Mouse (Mus musculus): Measurements from ENCODE around the gene Qtrt2. TPM values are rescaled to one million over a fixed set of nuclear protein-coding genes. Genes with fewer than 3 reads are reported as not detected.

The Qtrt2 gene
- polyA plus RNA-seq, 1 experiment, result 10.7 TPM

DNA sequence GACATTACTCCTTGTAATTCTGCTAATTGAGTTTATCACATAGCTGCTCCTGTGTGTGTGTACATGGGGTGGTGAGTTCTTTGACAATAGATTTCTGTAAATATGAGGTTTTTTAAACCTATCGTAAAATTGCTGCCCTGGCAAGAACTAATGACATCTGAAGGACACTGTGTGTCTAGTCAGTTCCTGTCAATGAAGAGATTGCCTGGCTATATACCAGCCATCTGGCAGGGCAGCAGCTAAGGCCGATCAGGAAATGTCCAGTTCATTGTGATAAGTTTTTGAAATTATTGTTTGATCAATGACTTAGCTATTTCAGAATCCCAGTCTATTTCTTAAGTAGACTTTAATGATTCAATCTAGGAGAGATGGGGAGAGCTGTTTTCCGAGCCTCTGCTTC, 18.7 kb upstream of the Qtrt2 start:
- Histone ChIP-seq H3K4me3 (ENCODE audit: insufficient read depth, low read depth, low read length) (no peak overlapping the region), H3K27me3 (replicated peaks; ENCODE audit: control insufficient read depth, insufficient read depth, low read length) (no peaks in the 10 kb centered on the region), H3K4me1 (ENCODE audit: control insufficient read depth, insufficient read depth, low read length) (no peaks in the 10 kb centered on the region), H3K36me3 (ENCODE audit: control insufficient read depth, insufficient read depth, low read length) (no peaks in the 10 kb centered on the region), H3K27ac (ENCODE audit: insufficient read depth, low read depth, low read length) (no peak overlapping the region)
- TF ChIP-seq POLR2A (IDR thresholded peaks at IDR 0.05; ENCODE audit: low read depth, low read length), result no peak
- no peak for TF ChIP-seq CTCF (conservative IDR thresholded peaks at IDR 0.05; ENCODE audit: insufficient read depth, insufficient read length, low read depth, low read length)
- 92% methylated on average over 3 of the region's 3 CpGs for WGBS
- DNase-seq, result no peak

DNA sequence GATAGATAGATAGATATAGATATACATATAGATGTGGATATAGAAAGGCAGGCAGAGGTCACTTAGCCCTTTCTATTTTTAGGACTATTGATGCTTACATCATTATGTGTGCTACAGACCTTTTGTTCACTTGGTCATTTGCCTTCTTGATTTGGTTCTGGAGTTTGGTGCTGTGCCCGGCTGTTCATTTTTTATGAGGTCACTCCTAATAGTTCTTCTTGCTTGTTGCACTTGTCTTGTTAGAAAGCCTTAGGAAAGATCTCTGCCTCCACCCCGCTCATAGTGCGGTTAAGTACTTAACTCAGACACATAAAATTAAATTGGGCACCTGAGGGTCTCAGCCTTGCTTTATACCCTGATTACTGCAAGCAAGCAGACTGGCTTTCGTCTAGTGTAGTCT, 14.2 kb upstream of the Qtrt2 start:
- DNase-seq, result no peak
- H3K27me3 ChIP-seq (replicated peaks; ENCODE audit: control insufficient read depth, insufficient read depth, low read length), result no peaks in the 10 kb centered on the region
- no peak overlapping the region for H3K27ac ChIP-seq (ENCODE audit: insufficient read depth, low read depth, low read length)
- no peaks in the 10 kb centered on the region for H3K4me1 ChIP-seq (ENCODE audit: control insufficient read depth, insufficient read depth, low read length)
- no peaks in the 10 kb centered on the region for H3K36me3 ChIP-seq (ENCODE audit: control insufficient read depth, insufficient read depth, low read length)
- H3K4me3 ChIP-seq (ENCODE audit: insufficient read depth, low read depth, low read length), result no peak overlapping the region
- TF ChIP-seq CTCF (conservative IDR thresholded peaks at IDR 0.05; ENCODE audit: insufficient read depth, insufficient read length, low read depth, low read length), result no peak
- no peak for TF ChIP-seq POLR2A (IDR thresholded peaks at IDR 0.05; ENCODE audit: low read depth, low read length)
- WGBS, result 95% methylated on average over 4 of the region's 4 CpGs

DNA sequence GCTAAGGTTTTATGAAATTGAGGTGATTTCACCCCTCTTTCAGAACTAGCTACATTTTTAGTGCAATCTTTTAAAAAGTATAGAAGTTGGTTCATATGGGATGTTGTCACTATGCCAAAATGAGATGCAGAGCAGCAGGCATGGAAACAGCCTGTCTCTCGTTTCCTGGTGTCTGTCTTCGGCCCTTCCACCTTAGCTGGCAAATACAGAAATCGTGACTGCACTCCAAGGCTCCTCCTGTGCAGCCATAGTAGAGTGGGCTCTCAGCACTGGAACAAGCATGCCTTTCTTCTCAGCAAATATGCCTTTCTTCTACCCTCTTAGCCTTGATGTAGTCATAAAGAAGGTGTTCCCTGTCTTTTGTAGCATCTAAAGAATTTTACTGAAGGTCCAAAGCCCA, 9.3 kb upstream of the Qtrt2 start:
- no peak for TF ChIP-seq POLR2A (IDR thresholded peaks at IDR 0.05; ENCODE audit: low read depth, low read length)
- TF ChIP-seq CTCF (conservative IDR thresholded peaks at IDR 0.05; ENCODE audit: insufficient read depth, insufficient read length, low read depth, low read length), result no peak
- no peak overlapping the region for H3K4me3 ChIP-seq (ENCODE audit: insufficient read depth, low read depth, low read length)
- no peaks in the 10 kb centered on the region for H3K4me1 ChIP-seq (ENCODE audit: control insufficient read depth, insufficient read depth, low read length)
- no peaks in the 10 kb centered on the region for H3K27me3 ChIP-seq (replicated peaks; ENCODE audit: control insufficient read depth, insufficient read depth, low read length)
- no peaks in the 10 kb centered on the region for H3K36me3 ChIP-seq (ENCODE audit: control insufficient read depth, insufficient read depth, low read length)
- WGBS, result 76% methylated on average over 3 of the region's 3 CpGs
- no peak for DNase-seq
- no peak overlapping the region for H3K27ac ChIP-seq (ENCODE audit: insufficient read depth, low read depth, low read length)

DNA sequence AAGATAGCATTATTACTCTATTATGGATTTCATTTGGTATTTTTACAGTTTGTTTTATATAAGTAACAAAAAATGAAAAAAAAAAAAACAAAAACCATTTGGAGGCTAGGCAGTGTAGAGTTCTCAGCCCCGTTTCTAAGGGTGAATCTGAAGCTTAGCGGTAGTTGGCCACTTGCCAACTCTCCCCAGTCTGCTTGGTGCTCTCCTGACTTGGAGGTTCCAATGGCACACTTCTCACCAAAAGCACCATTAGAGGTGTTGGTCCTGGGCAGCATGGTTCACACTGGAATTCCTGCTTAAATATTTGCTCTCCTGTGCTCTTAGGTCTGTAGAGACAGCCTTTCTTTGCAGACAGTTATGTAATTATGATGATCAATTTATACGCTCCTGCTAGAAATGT, 8.8 kb upstream of the Qtrt2 start:
- H3K4me3 ChIP-seq (ENCODE audit: insufficient read depth, low read depth, low read length), result no peak overlapping the region
- no peaks in the 10 kb centered on the region for H3K36me3 ChIP-seq (ENCODE audit: control insufficient read depth, insufficient read depth, low read length)
- 62% methylated on average over 3 of the region's 3 CpGs for WGBS
- no peaks in the 10 kb centered on the region for H3K27me3 ChIP-seq (replicated peaks; ENCODE audit: control insufficient read depth, insufficient read depth, low read length)
- no peaks in the 10 kb centered on the region for H3K4me1 ChIP-seq (ENCODE audit: control insufficient read depth, insufficient read depth, low read length)
- no peak overlapping the region for H3K27ac ChIP-seq (ENCODE audit: insufficient read depth, low read depth, low read length)
- peak; percentile 8 for DNase-seq
- no peak for TF ChIP-seq POLR2A (IDR thresholded peaks at IDR 0.05; ENCODE audit: low read depth, low read length)
- TF ChIP-seq CTCF (conservative IDR thresholded peaks at IDR 0.05; ENCODE audit: insufficient read depth, insufficient read length, low read depth, low read length), result no peak

DNA sequence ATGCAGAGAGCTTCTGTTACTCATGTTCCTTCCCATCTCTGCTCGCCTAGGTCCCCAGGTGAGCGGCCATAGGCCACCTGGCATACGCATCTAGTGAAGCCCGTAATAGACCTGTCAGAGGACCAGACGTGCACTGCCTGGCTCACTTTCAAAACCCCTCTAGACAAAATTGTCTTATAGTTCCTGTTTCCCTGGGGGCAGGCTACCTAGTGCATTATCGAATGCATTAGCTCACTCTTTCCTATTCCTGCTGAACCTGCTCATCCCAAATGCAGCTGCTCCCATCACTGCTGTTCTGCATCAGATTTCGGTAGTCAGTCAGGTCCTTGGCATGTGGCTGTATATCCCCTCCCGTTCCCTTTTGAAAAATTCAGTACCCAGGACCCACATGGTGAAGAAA, 8.2 kb upstream of the Qtrt2 start:
- WGBS, result 92% methylated on average over 8 of the region's 8 CpGs
- Histone ChIP-seq H3K27me3 (replicated peaks; ENCODE audit: control insufficient read depth, insufficient read depth, low read length) (no peaks in the 10 kb centered on the region), H3K27ac (ENCODE audit: insufficient read depth, low read depth, low read length) (no peak overlapping the region), H3K4me1 (ENCODE audit: control insufficient read depth, insufficient read depth, low read length) (no peaks in the 10 kb centered on the region), H3K36me3 (ENCODE audit: control insufficient read depth, insufficient read depth, low read length) (no peaks in the 10 kb centered on the region), H3K4me3 (ENCODE audit: insufficient read depth, low read depth, low read length) (no peak overlapping the region)
- TF ChIP-seq CTCF (conservative IDR thresholded peaks at IDR 0.05; ENCODE audit: insufficient read depth, insufficient read length, low read depth, low read length), result no peak
- no peak for TF ChIP-seq POLR2A (IDR thresholded peaks at IDR 0.05; ENCODE audit: low read depth, low read length)
- no peak for DNase-seq

DNA sequence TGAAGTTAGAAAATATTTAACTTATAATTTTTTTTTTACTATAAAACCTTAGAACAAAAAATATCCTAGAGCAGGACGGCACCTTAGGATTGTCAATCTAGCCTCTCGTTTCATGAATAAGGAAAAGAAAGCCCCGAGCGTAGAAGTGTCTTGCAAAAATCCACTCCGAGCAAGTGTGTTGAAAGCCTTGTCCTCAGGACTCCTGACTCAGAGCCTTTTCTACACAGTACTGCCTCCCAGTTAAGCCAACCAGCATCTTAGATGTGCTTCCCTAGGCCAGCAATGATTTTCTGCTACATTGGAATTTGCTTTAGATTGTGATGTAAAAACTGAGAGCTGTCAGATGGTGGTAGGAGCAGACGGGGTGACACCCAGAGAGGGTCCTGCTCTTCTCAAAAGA, 6.4 kb upstream of the Qtrt2 start:
- H3K4me1 ChIP-seq (ENCODE audit: control insufficient read depth, insufficient read depth, low read length), result no peaks in the 10 kb centered on the region
- WGBS, result 91% methylated on average over 6 of the region's 6 CpGs
- H3K27ac ChIP-seq (ENCODE audit: insufficient read depth, low read depth, low read length), result no peak overlapping the region
- H3K36me3 ChIP-seq (ENCODE audit: control insufficient read depth, insufficient read depth, low read length), result no peaks in the 10 kb centered on the region
- TF ChIP-seq POLR2A (IDR thresholded peaks at IDR 0.05; ENCODE audit: low read depth, low read length) (no peak), CTCF (conservative IDR thresholded peaks at IDR 0.05; ENCODE audit: insufficient read depth, insufficient read length, low read depth, low read length) (no peak)
- DNase-seq, result no peak
- no peak overlapping the region for H3K4me3 ChIP-seq (ENCODE audit: insufficient read depth, low read depth, low read length)
- H3K27me3 ChIP-seq (replicated peaks; ENCODE audit: control insufficient read depth, insufficient read depth, low read length), result no peaks in the 10 kb centered on the region

DNA sequence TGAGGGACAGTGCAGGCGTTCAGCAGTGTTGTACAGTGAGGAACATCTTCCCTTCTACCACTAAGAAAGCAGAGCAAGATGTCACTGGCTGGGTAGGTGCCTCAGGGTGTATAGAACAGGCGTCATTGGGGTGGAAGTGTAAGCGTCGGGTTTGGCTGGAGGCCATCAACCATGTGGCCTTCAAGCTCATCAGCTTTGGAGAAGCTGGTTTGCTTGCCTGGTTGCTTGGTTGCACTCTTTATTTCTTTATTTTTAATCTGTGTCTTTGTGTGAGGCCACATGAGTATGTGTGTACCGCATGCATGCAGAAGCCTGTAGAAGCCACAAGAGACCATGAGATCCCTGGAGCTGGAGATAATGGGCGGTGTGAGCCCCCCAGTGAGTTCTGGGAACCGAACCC, 5.7 kb upstream of the Qtrt2 start:
- no peak for TF ChIP-seq POLR2A (IDR thresholded peaks at IDR 0.05; ENCODE audit: low read depth, low read length)
- no peak for TF ChIP-seq CTCF (conservative IDR thresholded peaks at IDR 0.05; ENCODE audit: insufficient read depth, insufficient read length, low read depth, low read length)
- H3K4me1 ChIP-seq (ENCODE audit: control insufficient read depth, insufficient read depth, low read length), result no peaks in the 10 kb centered on the region
- no peaks in the 10 kb centered on the region for H3K36me3 ChIP-seq (ENCODE audit: control insufficient read depth, insufficient read depth, low read length)
- no peak for DNase-seq
- no peaks in the 10 kb centered on the region for H3K27me3 ChIP-seq (replicated peaks; ENCODE audit: control insufficient read depth, insufficient read depth, low read length)
- H3K27ac ChIP-seq (ENCODE audit: insufficient read depth, low read depth, low read length), result no peak overlapping the region
- no peak overlapping the region for H3K4me3 ChIP-seq (ENCODE audit: insufficient read depth, low read depth, low read length)
- 85% methylated on average over 7 of the region's 7 CpGs for WGBS

DNA sequence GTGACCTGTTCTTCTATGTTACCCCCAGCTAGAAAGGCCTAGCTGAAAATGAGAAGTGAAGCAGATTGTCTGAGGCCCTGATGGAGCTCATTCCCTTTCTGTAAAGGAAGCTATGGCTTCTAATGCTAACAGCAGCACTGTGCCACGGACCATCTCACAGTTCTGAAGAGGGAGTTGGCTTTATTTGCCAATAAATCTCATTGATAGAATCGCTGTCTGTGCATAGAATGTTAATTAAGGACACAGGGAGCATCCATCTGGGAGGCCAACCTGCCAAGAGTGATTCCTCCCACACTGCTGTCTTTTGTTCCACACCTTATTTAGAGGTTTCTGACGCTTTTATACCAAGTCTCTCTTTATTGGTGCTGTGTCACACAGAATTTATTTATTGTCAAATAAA, 4.9 kb upstream of the Qtrt2 start:
- DNase-seq, result no peak
- no peak for TF ChIP-seq CTCF (conservative IDR thresholded peaks at IDR 0.05; ENCODE audit: insufficient read depth, insufficient read length, low read depth, low read length)
- no peak for TF ChIP-seq POLR2A (IDR thresholded peaks at IDR 0.05; ENCODE audit: low read depth, low read length)
- Histone ChIP-seq H3K27ac (ENCODE audit: insufficient read depth, low read depth, low read length) (no peak overlapping the region), H3K36me3 (ENCODE audit: control insufficient read depth, insufficient read depth, low read length) (no peaks in the 10 kb centered on the region), H3K4me3 (ENCODE audit: insufficient read depth, low read depth, low read length) (no peak overlapping the region), H3K27me3 (replicated peaks; ENCODE audit: control insufficient read depth, insufficient read depth, low read length) (no peaks in the 10 kb centered on the region), H3K4me1 (ENCODE audit: control insufficient read depth, insufficient read depth, low read length) (no peaks in the 10 kb centered on the region)
- 64% methylated on average over 3 of the region's 3 CpGs for WGBS

Measured in kidney, adult 2 months (tissue).